Mouse (Mus musculus): ENCODE measurements at regions not wholly inside any gene's neighbourhood (a gene's known extent, or its start where the extent isn't known, plus 50 kb on each side); places are given as distances from the start of the nearest gene placed in this dataset. TPM values are rescaled to one million over a fixed set of nuclear protein-coding genes. Genes with fewer than 3 reads are reported as not detected.

DNA sequence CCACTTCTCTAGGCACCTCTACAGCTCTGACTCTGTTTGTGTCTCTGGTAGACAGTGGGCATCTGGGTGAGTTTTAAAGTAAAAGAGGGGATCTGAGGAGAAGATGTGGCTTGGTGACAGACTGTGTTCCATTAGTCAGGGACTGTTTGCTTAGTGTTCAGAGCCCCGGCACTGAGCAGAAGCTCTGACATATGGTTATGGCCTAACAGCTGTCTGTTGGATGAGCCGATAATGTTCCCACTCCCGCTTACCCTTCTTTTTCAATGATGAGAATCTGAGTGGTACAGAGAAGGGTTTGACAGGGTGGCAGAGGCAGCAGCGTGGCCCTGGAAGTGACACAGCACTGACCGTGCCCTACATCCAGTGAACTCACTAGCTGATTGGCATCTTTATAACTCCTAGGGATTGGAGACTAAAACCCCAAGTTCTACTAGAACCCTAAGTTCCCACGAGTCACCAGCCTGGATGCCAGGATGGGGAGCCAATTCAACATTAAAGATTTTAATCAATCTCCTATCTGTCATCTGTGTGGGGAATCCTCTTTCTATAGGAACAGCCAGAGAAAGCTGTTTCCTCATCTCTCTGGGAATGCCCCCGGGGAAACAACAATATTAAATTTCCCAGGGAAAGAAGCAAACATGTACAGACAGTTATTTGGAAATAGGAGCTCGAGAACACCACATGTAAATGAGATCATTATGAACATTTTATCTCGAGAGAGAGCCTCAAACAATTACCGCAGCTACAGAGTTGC lies 266.6 kb downstream of the Gm19410 start:
- Histone ChIP-seq H3K36me3 (ENCODE audit: control insufficient read depth, insufficient read depth, low read length) (no peaks in the 10 kb centered on the region), H3K9ac (ENCODE audit: low read length) (no peak overlapping the region), H3K4me2 (ENCODE audit: low read length) (no peak overlapping the region), H3K27me3 (replicated peaks; ENCODE audit: control insufficient read depth, insufficient read depth, low read length) (no peaks in the 10 kb centered on the region), H3K4me1 (replicated peaks; ENCODE audit: control insufficient read depth, insufficient read depth, low read length) (no peaks in the 10 kb centered on the region), H3K4me3 (ENCODE audit: low read depth, low read length) (no peak overlapping the region), H3K9me3 (ENCODE audit: control insufficient read depth, low read length) (no peaks in the 10 kb centered on the region), H3K27ac (ENCODE audit: low read depth) (no peak overlapping the region)
- 73% methylated on average over 10 of the region's 10 CpGs for WGBS
- no peak for DNase-seq (ENCODE audit: low spot score)
- ATAC-seq (replicated peaks; ENCODE audit: low FRiP score, low TSS enrichment, low read depth): no peak

DNA sequence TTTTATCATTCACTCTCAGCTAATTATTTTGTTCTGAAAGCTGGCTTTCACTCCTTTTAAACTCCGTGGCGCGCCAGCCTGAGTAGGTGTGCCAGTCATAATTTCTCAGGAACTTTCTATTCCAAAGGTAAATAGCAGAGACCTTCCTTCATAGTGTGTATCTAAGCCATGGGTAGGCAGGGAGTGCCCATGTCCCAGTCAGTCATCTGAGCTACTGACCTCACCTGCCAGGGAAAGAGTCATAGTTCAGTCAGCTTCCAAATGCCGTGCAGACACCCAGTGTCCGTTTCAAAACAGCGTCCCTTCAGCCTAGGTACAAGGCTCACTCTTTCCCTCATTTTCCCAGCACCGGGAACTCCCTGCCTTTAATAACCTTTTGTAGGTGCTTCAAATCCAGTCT lies 269.7 kb downstream of the Gm19410 start:
- Histone ChIP-seq H3K27ac (ENCODE audit: low read depth) (no peak overlapping the region), H3K4me2 (ENCODE audit: low read length) (no peak overlapping the region), H3K4me3 (ENCODE audit: low read depth, low read length) (no peak overlapping the region), H3K9me3 (ENCODE audit: control insufficient read depth, low read length) (no peaks in the 10 kb centered on the region; the same call in 1 of the 2 replicates), H3K27me3 (replicated peaks; ENCODE audit: control insufficient read depth, insufficient read depth, low read length) (no peaks in the 10 kb centered on the region), H3K36me3 (ENCODE audit: control insufficient read depth, insufficient read depth, low read length) (no peaks in the 10 kb centered on the region), H3K4me1 (replicated peaks; ENCODE audit: control insufficient read depth, insufficient read depth, low read length) (no peaks in the 10 kb centered on the region), H3K9ac (ENCODE audit: low read length) (no peak overlapping the region)
- 86% methylated on average over 7 of the region's 7 CpGs for WGBS
- no peak for ATAC-seq (replicated peaks; ENCODE audit: low FRiP score, low TSS enrichment, low read depth)
- no peak for DNase-seq (ENCODE audit: low spot score)

DNA sequence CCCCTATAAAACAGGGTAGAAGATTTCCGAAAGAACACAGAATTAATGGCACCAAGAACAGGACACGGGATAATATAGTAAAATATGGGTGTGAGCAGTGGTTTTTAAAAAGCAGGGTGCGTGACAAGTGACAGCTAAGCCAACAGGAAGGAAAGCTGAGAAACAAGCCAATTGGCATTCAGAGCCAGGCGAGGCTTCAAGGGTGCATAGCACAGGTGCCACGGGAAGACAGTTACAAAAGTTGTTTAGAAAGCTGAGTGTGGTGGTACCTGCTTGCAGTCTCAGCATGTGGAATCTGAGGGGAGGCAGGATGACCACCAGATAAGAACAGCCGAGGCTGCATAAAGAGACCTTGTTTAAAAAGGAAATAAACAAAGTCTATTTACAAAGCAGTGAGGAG lies 270.7 kb downstream of the Gm19410 start:
- Histone ChIP-seq H3K4me1 (replicated peaks; ENCODE audit: control insufficient read depth, insufficient read depth, low read length) (no peaks in the 10 kb centered on the region), H3K27me3 (replicated peaks; ENCODE audit: control insufficient read depth, insufficient read depth, low read length) (no peaks in the 10 kb centered on the region), H3K4me2 (ENCODE audit: low read length) (no peak overlapping the region), H3K9me3 (ENCODE audit: control insufficient read depth, low read length) (no peaks in the 10 kb centered on the region; the same call in 1 of the 2 replicates), H3K4me3 (ENCODE audit: low read depth, low read length) (no peak overlapping the region), H3K9ac (ENCODE audit: low read length) (no peak overlapping the region), H3K36me3 (ENCODE audit: control insufficient read depth, insufficient read depth, low read length) (no peaks in the 10 kb centered on the region), H3K27ac (ENCODE audit: low read depth) (no peak overlapping the region)
- DNase-seq (ENCODE audit: low spot score): no peak
- ATAC-seq (replicated peaks; ENCODE audit: low FRiP score, low TSS enrichment, low read depth): no peak
- 52% methylated on average over 6 of the region's 6 CpGs for WGBS

DNA sequence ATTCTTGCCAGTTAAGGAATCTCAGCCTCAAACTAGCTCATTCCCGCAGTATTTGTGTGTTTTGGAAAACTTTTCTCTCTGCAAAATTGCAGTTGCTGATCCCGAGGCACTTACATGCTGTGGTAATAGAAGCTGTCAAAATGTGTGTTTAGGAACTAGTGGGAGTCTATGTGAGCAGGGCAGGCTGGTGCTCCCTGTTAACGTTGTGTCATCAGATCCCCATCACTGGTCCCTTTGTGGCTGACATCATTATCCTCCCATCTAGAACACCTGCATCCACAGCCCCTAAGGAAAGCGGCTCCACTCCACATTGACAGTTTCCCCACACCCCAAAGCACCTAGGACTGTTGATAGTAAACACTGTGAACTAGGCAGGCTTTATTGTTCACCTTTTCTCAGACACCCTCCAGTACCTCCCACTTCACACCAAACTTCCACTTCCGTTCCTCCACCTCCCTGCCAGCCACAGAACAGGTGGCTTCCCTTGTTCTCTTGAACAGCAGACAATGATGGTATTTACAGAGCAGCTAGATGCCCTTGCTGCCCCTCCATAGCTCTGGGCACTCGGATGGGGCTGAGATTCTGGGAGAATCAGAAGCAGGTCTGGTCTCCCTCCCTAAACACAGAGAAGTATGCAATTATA lies 275.8 kb downstream of the Gm19410 start:
- WGBS: 80% methylated on average over 6 of the region's 6 CpGs
- Histone ChIP-seq H3K9ac (ENCODE audit: low read length) (no peak overlapping the region), H3K36me3 (ENCODE audit: control insufficient read depth, insufficient read depth, low read length) (no peaks in the 10 kb centered on the region), H3K27me3 (replicated peaks; ENCODE audit: control insufficient read depth, insufficient read depth, low read length) (no peaks in the 10 kb centered on the region), H3K9me3 (ENCODE audit: control insufficient read depth, low read length) (no peaks in the 10 kb centered on the region; the same call in 1 of the 2 replicates), H3K27ac (ENCODE audit: low read depth) (no peak overlapping the region), H3K4me2 (ENCODE audit: low read length) (no peak overlapping the region), H3K4me3 (ENCODE audit: low read depth, low read length) (no peak overlapping the region), H3K4me1 (replicated peaks; ENCODE audit: control insufficient read depth, insufficient read depth, low read length) (no peaks in the 10 kb centered on the region)
- DNase-seq (ENCODE audit: low spot score) (no peak), ATAC-seq (replicated peaks; ENCODE audit: low FRiP score, low TSS enrichment, low read depth) (no peak)

DNA sequence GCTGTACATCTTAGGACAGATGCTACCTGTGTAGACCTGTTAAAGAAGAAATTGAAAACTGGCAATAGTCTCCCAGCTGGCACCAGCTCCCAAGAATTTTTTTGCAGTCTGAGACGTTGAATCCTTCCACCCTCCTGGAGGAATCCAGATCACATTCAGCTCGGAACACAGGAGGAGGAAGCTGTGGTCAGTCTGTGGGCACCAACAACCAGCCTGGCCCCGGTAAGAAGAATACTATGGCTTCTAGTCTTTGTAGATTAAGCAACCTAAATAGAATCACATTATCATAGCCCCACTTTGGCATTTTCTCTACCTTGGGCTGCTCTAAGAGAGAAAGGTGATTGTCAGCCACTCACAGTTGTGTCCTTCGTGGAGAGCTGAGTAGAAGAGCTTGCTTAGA lies 277.0 kb downstream of the Gm19410 start:
- WGBS: 80% methylated on average over 4 of the region's 4 CpGs
- no peaks in the 10 kb centered on the region for H3K36me3 ChIP-seq (ENCODE audit: control insufficient read depth, insufficient read depth, low read length)
- no peak overlapping the region for H3K27ac ChIP-seq (ENCODE audit: low read depth)
- H3K4me1 ChIP-seq (replicated peaks; ENCODE audit: control insufficient read depth, insufficient read depth, low read length): no peaks in the 10 kb centered on the region
- no peaks in the 10 kb centered on the region for H3K27me3 ChIP-seq (replicated peaks; ENCODE audit: control insufficient read depth, insufficient read depth, low read length)
- no peaks in the 10 kb centered on the region; the same call in 1 of the 2 replicates for H3K9me3 ChIP-seq (ENCODE audit: control insufficient read depth, low read length)
- H3K4me3 ChIP-seq (ENCODE audit: low read depth, low read length): no peak overlapping the region
- no peak for ATAC-seq (replicated peaks; ENCODE audit: low FRiP score, low TSS enrichment, low read depth)
- no peak for DNase-seq (ENCODE audit: low spot score)
- H3K9ac ChIP-seq (ENCODE audit: low read length): no peak overlapping the region
- no peak overlapping the region for H3K4me2 ChIP-seq (ENCODE audit: low read length)

Small RNA genes in the stretch of these regions (microRNA-seq; reads per million reads assigned to microRNA genes)
- gene Gm22030: not detected
